8 mouse cellular contexts compared by ENCODE assay signal in the genomic region with DNA sequence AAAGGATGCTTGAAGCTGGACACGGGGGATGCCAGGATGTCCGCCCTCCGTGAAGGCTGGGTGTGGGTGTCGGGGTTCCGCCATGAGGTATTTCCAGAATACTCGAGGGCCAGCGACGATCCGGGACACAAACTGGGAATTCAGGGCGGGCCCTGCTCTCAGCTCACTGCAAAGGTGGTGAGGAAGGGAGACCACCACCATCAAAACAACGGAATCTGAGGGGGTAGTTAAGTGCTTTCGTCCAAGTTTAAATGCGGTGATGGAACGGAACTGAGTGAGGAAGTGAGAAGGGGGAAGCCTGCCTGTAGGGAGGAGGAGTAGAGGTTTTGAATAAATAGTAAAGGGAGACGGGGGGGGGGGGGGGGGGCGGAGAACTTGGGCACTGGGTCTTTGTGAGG. TPM values are rescaled to one million over a fixed set of nuclear protein-coding genes. Genes with fewer than 3 reads are reported as not detected.
DNase-seq lines count a peak whose midpoint lies in the region; ATAC-seq lines count a peak whose summit lies in the region.

No protein-coding gene starts in this region.

- peak overlapping the region; percentile 87 for H3K9ac ChIP-seq in neural tube, embryonic 11.5 days (ENCODE audit: low read length)
- peak overlapping the region; percentile 86 for H3K9ac ChIP-seq in forebrain, embryonic 14.5 days (ENCODE audit: low read length)
- peak overlapping the region; percentile 88 for H3K9ac ChIP-seq in liver, embryonic 15.5 days
- H3K9ac ChIP-seq in stomach, embryonic 15.5 days: peak overlapping the region; percentile 86; the same call in 1 of the 2 replicates

- no peaks in the 10 kb centered on the region for H3K27me3 ChIP-seq in neural tube, embryonic 11.5 days (ENCODE audit: control insufficient read depth, insufficient read depth, low read length)
- H3K27me3 ChIP-seq in forebrain, embryonic 14.5 days (replicated peaks; ENCODE audit: control insufficient read depth, insufficient read depth, low read length): no peaks in the 10 kb centered on the region
- no peaks in the 10 kb centered on the region for H3K27me3 ChIP-seq in liver, embryonic 15.5 days
- no peaks in the 10 kb centered on the region for H3K27me3 ChIP-seq in stomach, embryonic 15.5 days (replicated peaks)

- H3K4me3 ChIP-seq in neural tube, embryonic 11.5 days (ENCODE audit: low read depth, low read length): peak overlapping the region; percentile 91
- H3K4me3 ChIP-seq in forebrain, embryonic 14.5 days (ENCODE audit: low read depth, low read length): peak overlapping the region; percentile 95
- peak overlapping the region; percentile 95 for H3K4me3 ChIP-seq in liver, embryonic 15.5 days (replicated peaks)
- peak overlapping the region; percentile 95 for H3K4me3 ChIP-seq in stomach, embryonic 15.5 days (replicated peaks)

- peaks cover 8% of the 10 kb centered on the region; the same call in 1 of the 2 replicates for H3K4me1 ChIP-seq in neural tube, embryonic 11.5 days (ENCODE audit: control insufficient read depth, insufficient read depth, low read length)
- peaks cover 8% of the 10 kb centered on the region; the same call in 1 of the 2 replicates for H3K4me1 ChIP-seq in forebrain, embryonic 14.5 days (ENCODE audit: control insufficient read depth, insufficient read depth, low read length)
- H3K4me1 ChIP-seq in liver, embryonic 15.5 days (replicated peaks): peaks cover 35% of the 10 kb centered on the region
- H3K4me1 ChIP-seq in stomach, embryonic 15.5 days: no peaks in the 10 kb centered on the region

- H3K27ac ChIP-seq in neural tube, embryonic 11.5 days (ENCODE audit: low read depth, low read length): no peak overlapping the region
- peak overlapping the region; percentile 55; the same call in 1 of the 2 replicates for H3K27ac ChIP-seq in forebrain, embryonic 14.5 days (ENCODE audit: low read depth, low read length)
- H3K27ac ChIP-seq in liver, embryonic 15.5 days (replicated peaks): peak overlapping the region; percentile 80; the same call in 1 of the 2 replicates
- peak overlapping the region; percentile 82; the same call in 1 of the 2 replicates for H3K27ac ChIP-seq in stomach, embryonic 15.5 days

- H3K36me3 ChIP-seq in neural tube, embryonic 11.5 days (ENCODE audit: control insufficient read depth, insufficient read depth, low read length): 0 out of 2 replicates have a peak, but pooled peaks cover 2% of the 10 kb centered on the region
- peaks cover 7% of the 10 kb centered on the region; the same call in 1 of the 2 replicates for H3K36me3 ChIP-seq in forebrain, embryonic 14.5 days (ENCODE audit: control insufficient read depth, insufficient read depth, low read length)
- peaks cover 11% of the 10 kb centered on the region for H3K36me3 ChIP-seq in liver, embryonic 15.5 days (replicated peaks)
- H3K36me3 ChIP-seq in stomach, embryonic 15.5 days: 0 out of 2 replicates have a peak, but pooled peaks cover 2% of the 10 kb centered on the region

- DNase-seq in neural tube, embryonic 11.5 days (ENCODE audit: low spot score): no peak
- DNase-seq in neural tube, embryonic 10.5 days (ENCODE audit: extremely low spot score, low spot score): no peak
- no peak for DNase-seq in forebrain, embryonic 14.5 days (ENCODE audit: low spot score)
- no peak for DNase-seq in embryo, embryonic 10.5 days (ENCODE audit: low spot score)
- no peak for DNase-seq in adipocyte (ENCODE audit: low spot score)
- no peak for DNase-seq in thymus, postnatal 14 days

- WGBS in neural tube, embryonic 11.5 days: under 1% methylated on average over 14 of the region's 16 CpGs
- whole genome bisulfite sequencing in forebrain, embryonic 14.5 days: 0% methylated on average over 14 of the region's 16 CpGs
- 0% methylated on average over 16 of the region's 16 CpGs for WGBS in liver, embryonic 15.5 days (ENCODE audit: insufficient replicate concordance)
- WGBS in stomach, embryonic 15.5 days: 2% methylated on average over 16 of the region's 16 CpGs

- H3K9me3 ChIP-seq in neural tube, embryonic 11.5 days (ENCODE audit: control insufficient read depth, low read length): no peaks in the 10 kb centered on the region
- H3K9me3 ChIP-seq in forebrain, embryonic 14.5 days (replicated peaks; ENCODE audit: control insufficient read depth, low read length): no peaks in the 10 kb centered on the region
- H3K9me3 ChIP-seq in liver, embryonic 15.5 days (replicated peaks): no peaks in the 10 kb centered on the region
- H3K9me3 ChIP-seq in stomach, embryonic 15.5 days: no peaks in the 10 kb centered on the region

- peak overlapping the region; percentile 56 for H3K4me2 ChIP-seq in neural tube, embryonic 11.5 days (ENCODE audit: low read depth)
- peak overlapping the region; percentile 62 for H3K4me2 ChIP-seq in forebrain, embryonic 14.5 days (ENCODE audit: low read length)
- H3K4me2 ChIP-seq in liver, embryonic 15.5 days: peak overlapping the region; percentile 82
- peak overlapping the region; percentile 56 for H3K4me2 ChIP-seq in stomach, embryonic 15.5 days

- peak; percentile 49 for ATAC-seq in neural tube, embryonic 11.5 days (ENCODE audit: insufficient read depth, low FRiP score, low TSS enrichment)
- ATAC-seq in forebrain, embryonic 14.5 days: no peak; the same call in 1 of the 2 replicates
- ATAC-seq in liver, embryonic 15.5 days (ENCODE audit: insufficient read depth): peak; percentile 47
- ATAC-seq in stomach, embryonic 15.5 days (ENCODE audit: insufficient read depth, low FRiP score, low read depth): peak; percentile 3; the same call in 1 of the 2 replicates

RNA-seq across cellular contexts. Expression of a gene that starts 0.3 kb away (rescaled TPM):
- 56.4 and 58.0 TPM in 2 replicates for polyA plus RNA-seq in neural tube, embryonic 11.5 days (2014; fragmentation: Nextera tagmentation; extraction: Ambion mirVana)
- 68.3 and 71.4 TPM in 2 replicates for polyA plus RNA-seq in forebrain, embryonic 14.5 days (2014; fragmentation: Nextera tagmentation; extraction: Ambion mirVana)
- 11.2 TPM in 2 replicates for polyA plus RNA-seq in liver, embryonic 15.5 days (2015; fragmentation: Nextera tagmentation; extraction: Ambion mirVana)
- polyA plus RNA-seq in stomach, embryonic 15.5 days (2015; fragmentation: Nextera tagmentation; extraction: Ambion mirVana): 37.6 and 42.7 TPM in 2 replicates

RNA-seq across cellular contexts. Expression of a gene that starts 0.3 kb away (rescaled TPM):
- polyA plus RNA-seq in neural tube, embryonic 11.5 days (2014; fragmentation: Nextera tagmentation; extraction: Ambion mirVana): 52.3 and 59.1 TPM in 2 replicates
- polyA plus RNA-seq in forebrain, embryonic 14.5 days (2014; fragmentation: Nextera tagmentation; extraction: Ambion mirVana): 73.6 and 76.3 TPM in 2 replicates
- 27.5 and 28.9 TPM in 2 replicates for polyA plus RNA-seq in liver, embryonic 15.5 days (2015; fragmentation: Nextera tagmentation; extraction: Ambion mirVana)
- 72.0 and 75.2 TPM in 2 replicates for polyA plus RNA-seq in stomach, embryonic 15.5 days (2015; fragmentation: Nextera tagmentation; extraction: Ambion mirVana)
